Mouse (Mus musculus): ENCODE results near the gene Rnd2.

GRCm38 (mm10) chr11:101447786-101448185 is 17.0 kb upstream of the Rnd2 start:
- TF ChIP-seq CTCF (IDR thresholded peaks at IDR 0.05; ENCODE audit: extremely low read depth, insufficient read length, insufficient replicate concordance, low read depth, low read length) (no peak), POLR2A (IDR thresholded peaks at IDR 0.05; ENCODE audit: low read depth, low read length) (no peak)

All from small intestine, adult 2 months (tissue).